Mouse (Mus musculus) CD4-positive helper T cell, adult 2 months (primary cell): ENCODE results near the gene Casr.

Experiments used
- DNase-seq: peaks from one replicate; pipeline ENCODE4 v3.0.0-alpha.2; 2012; ENCODE audit warnings: low read depth, missing footprints, low spot score

Gene Casr

GRCm38 (mm10) chr16:36561386-36562338 is at the start of gene Casr:
Casr (minus strand) TSS chr16:36562141.
- DNase-seq, result no peak

- DNase-seq, result peak; percentile 70
Measured at GRCm38 (mm10) chr16:36602632-36603031, 40.7 kb upstream of the Casr start.

DNA sequence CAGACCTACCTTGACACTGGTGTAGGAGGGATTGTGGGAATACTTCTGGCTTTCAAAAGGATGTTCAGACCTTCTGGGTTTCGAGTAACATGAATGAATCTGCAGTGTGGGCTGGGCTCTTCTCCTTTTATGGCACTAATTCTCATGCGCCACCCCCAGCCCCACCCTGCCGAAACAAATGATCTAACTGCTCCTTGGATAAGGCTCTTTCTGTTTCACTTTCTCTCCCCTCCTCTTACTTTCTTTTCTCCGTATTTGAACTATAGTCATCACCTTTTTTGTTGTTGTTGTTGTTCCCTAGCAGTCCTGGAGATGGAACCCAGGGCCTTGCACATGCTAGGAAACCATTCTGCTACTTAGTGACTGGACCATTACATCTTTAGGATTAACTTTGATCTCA is 36.3 kb upstream of the Casr start:
- DNase-seq, result peak; percentile 68

GRCm38 (mm10) chr16:36596671-36597410 is 34.9 kb upstream of the Casr start:
- no peak for DNase-seq

DNA sequence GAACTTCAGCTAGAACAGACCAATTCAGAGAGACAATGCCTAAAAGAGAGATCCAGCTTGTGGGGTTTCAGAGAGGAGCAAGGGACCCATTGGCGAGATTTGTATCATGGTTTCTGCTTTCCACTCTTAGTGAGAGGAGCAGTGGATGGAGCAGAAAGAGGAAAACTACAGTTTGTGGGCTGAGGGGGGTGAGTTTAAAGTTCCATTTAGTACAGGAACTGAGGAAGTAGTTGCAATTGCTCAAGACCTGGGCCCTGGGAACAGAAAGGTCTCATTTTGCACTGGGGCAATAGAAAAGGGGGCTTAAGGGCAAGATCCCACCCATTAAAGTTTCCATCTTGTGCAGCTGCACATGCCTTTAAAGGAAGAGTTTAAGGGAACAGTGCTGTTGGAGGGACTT is 28.0 kb upstream of the Casr start:
- DNase-seq, result no peak

- peak; percentile 75 for DNase-seq
Measured at GRCm38 (mm10) chr16:36587971-36588370, 26.0 kb upstream of the Casr start.

- no peak for DNase-seq
Measured at GRCm38 (mm10) chr16:36582073-36582472, 20.1 kb upstream of the Casr start.

- no peak for DNase-seq
Measured at GRCm38 (mm10) chr16:36571942-36572341, 10.0 kb upstream of the Casr start.

DNA sequence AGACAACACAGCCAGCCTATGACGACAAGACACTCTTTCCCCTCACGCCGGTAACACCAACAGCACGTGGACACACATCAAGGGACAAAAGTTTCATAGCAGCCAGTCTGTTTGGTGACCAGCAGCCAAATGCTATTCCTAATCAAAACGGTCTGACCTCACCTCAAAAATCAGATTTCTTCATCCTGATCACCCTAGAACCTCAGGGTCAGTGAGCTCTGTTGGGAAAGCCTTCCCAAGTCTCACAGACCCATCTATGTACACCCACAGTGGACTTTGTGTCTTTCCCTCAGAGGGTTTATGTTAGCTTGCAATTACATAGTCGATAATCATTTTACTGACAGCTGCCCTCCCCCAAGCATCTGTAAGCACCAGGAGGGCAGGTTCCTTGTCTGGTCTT is 2.4 kb downstream of the Casr start:
- no peak for DNase-seq

DNA sequence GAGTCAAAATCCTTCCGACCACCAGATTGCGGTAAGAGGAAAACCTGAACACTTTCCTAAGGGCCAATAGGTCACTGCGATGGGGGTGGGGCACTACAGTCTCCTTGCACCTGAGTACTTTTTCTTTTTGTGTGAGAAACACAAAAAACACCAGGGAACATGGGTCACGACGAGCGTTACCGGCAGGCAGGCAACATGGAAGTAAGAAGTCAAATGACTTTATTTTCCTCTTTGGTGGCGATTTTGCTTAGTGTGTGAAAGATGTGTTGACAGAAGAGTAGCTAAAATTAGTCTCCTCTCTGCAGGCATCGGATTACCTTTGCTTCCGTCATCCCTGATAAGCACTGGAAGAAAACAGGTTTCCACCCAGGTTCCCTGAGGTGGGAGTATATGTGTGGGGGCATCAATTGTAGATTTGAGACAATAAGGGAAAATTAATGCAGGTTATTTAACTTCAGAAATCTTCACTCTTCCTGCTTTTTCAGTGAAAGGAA is 6.2 kb downstream of the Casr start:
- no peak for DNase-seq

DNA sequence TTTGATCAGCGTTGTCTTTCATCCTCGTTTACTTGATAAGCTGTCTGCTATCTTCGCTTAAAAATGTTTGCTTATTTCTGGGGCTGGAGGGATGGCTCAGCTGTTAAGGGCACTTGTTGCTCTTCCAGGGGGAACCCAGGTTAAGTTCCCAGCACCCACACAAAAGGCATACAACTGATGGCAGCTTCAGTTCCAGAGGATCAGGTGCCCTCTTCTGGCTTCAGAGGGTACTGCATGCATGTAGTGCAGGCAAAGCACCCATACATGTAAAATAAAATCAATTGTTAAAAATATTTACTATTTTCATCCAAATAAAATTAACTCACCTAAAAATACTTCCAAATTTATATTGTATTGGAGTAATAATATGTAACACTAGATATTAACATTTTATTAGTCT is 8.3 kb downstream of the Casr start:
- no peak for DNase-seq

DNA sequence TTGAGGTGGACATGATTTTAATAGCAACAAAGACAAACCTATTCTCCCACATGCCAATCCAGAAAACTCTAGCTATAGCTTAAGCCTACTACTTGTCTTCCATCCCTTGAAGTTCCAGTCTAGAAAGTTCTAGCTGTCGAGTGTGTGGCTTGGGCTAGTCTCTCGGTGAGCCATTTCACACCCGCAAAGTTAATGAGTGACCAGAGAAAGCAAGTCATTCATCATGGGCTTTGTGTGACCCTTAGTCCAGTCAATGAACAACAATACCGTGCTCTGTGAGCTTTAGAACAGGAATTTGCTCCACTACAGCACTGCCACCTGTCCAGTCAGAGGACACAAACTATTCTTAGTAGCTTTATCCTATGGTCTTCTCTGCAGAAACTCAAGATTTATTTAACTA is 16.6 kb downstream of the Casr start:
- DNase-seq, result no peak

DNA sequence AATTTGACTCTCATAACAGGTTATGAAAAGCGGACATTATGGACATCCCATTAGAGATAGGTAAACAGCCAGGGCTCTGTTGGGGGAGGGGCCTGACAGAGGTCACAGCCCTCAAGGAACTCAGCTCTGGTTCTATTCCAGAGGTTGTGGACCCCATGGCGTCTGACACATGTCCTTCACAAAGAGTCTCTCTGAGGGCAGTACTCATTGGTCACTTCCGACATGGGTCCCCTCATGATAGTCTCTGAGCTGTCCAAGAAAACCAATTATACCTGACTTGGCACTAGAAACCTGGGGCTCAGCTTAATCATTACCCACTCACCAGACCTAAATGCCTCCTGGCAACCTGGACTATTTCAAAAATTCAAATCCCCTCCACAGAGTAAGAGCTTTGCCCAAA is 18.9 kb downstream of the Casr start:
- DNase-seq, result no peak

GRCm38 (mm10) chr16:36540834-36541233 is 21.1 kb downstream of the Casr start:
- peak; percentile 5 for DNase-seq

DNA sequence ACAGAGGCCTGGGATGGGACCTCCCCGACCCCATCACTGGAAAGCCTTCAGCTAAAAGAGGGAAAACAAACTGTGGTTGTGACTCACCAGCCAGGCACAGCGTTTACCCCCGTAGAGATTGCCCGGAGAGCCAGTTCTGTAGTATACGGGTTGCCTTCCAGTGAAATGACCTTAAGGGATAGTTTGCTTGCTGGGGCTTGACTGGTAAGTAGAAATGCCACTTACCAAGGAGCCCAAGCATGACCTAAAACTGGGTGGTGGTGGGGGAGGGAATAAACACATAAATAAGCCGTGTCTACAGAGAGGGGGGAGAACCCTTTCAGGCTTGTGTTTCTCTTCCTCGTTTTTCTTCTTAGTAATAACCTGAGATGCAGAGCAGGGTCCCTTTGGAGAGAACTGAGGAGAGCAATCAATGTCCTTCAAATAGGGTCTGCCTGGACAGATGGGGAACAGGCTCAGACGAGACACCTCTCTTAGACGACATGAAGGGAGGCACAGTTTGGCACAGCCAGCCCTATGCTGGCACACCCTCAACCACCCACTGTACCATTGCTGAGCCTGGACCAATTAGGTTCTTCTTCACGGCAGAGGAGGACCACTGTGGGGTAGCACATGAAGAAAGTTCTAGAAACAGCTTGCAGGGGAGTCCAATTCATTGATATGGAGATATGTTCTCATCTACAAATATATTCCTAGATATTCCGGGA is 28.8 kb downstream of the Casr start:
- DNase-seq, result no peak

GRCm38 (mm10) chr16:36532046-36532445 is 29.9 kb downstream of the Casr start:
- peak; percentile 11 for DNase-seq

- DNase-seq, result no peak
Measured at GRCm38 (mm10) chr16:36531630-36532029, 30.3 kb downstream of the Casr start.

DNA sequence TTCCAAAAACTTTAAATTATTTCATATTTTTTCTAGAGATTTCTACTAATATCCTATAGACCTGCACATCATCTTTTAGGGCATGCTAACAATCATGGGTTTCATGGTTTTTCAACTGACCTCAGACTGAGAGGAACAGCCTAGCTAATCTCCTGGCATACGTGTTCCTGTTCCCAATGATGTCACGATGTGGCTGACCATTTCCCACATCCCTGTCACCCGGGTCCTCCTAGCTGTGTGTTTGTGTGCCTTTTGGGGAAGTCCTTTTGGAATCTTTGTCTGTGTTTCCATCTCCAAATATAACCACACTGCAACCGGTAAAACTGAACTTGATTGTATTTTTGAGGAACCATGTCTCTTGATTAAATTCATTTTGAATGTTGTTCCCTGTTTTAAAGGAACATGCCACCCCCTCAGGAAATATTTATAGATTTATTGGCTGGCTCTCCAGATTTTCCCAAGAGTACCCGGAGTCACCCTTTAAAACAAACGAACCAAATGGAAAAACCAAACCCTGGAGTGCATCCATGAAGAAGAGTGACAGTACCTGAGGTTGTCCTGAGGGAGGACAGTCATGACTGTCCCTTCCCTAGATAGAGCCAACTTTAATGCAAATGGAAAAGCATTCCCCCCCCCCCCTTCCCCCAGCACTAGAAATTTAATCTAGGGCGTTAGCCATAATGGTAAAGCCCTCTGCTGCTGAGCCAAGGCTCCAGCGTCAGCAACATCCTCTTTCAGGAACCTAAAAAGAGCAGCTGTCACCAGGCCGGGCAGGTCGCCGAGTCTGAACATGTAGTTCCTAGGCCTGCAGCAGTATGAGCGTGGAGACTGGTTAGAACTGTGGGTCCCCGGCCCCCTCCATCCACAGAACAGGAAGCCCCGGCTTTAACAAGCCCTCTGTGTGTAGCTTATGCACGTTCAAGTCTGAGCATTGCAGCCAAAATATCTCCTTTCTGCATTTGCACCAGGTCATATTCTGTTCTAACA is 31.1 kb downstream of the Casr start:
- DNase-seq, result no peak

- no peak for DNase-seq
Measured at GRCm38 (mm10) chr16:36528822-36529221, 33.1 kb downstream of the Casr start.

DNA sequence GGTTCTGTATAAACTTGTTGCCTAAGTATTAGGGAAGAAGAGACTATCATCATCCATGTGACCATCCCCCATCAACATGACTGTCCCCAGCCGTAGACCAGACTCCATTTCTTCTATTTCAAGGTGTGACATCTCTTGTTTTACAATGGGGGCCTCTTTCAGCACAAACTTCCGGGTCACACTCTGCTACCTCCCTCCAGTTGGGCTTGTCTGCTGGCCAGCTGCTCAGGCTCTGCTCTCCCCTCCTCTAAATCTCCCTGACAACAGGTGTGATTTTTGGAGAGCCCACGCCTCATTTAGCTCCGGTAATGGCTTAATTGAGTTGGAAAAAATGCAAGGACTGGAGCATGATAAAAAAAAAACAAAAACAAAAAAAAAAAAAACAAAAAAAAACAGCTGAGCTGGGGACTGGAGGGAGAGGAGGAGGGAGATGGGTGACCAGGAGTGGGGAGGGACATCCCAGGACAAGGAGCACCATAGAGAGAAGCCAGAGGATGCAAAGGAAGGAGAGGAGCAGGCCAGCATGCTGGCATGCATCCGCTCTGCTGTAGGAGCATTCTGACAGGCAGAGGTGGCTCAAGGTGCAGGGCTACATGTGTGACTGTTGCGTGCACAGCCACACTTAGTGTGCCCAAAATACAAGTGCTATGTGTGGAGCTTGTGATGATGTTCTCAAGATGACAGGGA is 35.2 kb downstream of the Casr start:
- no peak for DNase-seq
